ENCODE assay signal across 13 mouse cellular contexts in the genomic region with DNA sequence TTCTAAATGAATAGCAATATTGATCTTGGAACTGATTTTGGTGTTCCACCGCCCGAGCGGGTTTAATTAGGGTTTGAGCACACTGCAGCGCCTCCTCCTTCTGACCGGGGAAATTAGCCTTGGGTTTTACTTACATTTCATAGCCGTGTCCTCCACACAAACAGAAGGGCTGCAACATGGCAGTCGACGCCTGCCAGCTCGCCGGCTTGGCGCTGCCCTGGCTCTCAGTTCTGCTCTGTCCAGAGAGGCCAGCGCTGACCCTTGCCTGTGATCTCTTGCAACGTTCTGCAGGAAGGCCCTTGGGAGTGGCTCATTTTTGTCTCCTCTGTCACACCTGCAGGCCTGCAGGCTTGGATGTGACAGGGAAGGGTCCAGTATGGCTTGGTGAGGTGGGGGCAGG.
DNase-seq lines count a peak whose midpoint lies in the region; ATAC-seq lines count a peak whose summit lies in the region.
"Had no signal": no experiment of that assay in that cellular context is flagged by ENCODE, and none has a peak within 500 bp of the region (broad histone marks: within the 10 kb centered on the region; RNA-seq: fewer than 3 reads in every experiment).

No protein-coding gene starts in this region.

- ATAC-seq in midbrain, embryonic 12.5 days (ENCODE audit: low FRiP score, low read depth): 0 out of 2 replicates have a peak, but pooled peaks have one; percentile 14
- no peak for ATAC-seq in midbrain, embryonic 11.5 days (ENCODE audit: low FRiP score)
- ATAC-seq in midbrain, embryonic 14.5 days (ENCODE audit: low FRiP score, low TSS enrichment): no peak
- ATAC-seq: activated CD4-positive, CD25-positive, alpha-beta regulatory T cell, adult 4 months had no signal

- no peak overlapping the region for H3K4me3 ChIP-seq in midbrain, embryonic 12.5 days
- H3K4me3 ChIP-seq in midbrain, embryonic 11.5 days (ENCODE audit: low read depth, low read length): no peak overlapping the region
- H3K4me3 ChIP-seq in midbrain, embryonic 14.5 days (replicated peaks; ENCODE audit: low read depth, low read length): no peak overlapping the region
- H3K4me3 ChIP-seq: left cerebral cortex, adult 2 months; myocyte had no signal

- peaks cover 21% of the 10 kb centered on the region for H3K4me1 ChIP-seq in midbrain, embryonic 12.5 days
- peaks cover 15% of the 10 kb centered on the region for H3K4me1 ChIP-seq in midbrain, embryonic 11.5 days (ENCODE audit: control insufficient read depth, insufficient read depth, low read length)
- H3K4me1 ChIP-seq in midbrain, embryonic 14.5 days (ENCODE audit: control insufficient read depth, insufficient read depth, low read length): peaks cover 24% of the 10 kb centered on the region

- 64% methylated on average over 13 of the region's 13 CpGs for WGBS in midbrain, embryonic 12.5 days
- WGBS in midbrain, embryonic 11.5 days: 68% methylated on average over 13 of the region's 13 CpGs
- WGBS in midbrain, embryonic 14.5 days: 61% methylated on average over 13 of the region's 13 CpGs

- no peaks in the 10 kb centered on the region for H3K9me3 ChIP-seq in midbrain, embryonic 12.5 days
- no peaks in the 10 kb centered on the region for H3K9me3 ChIP-seq in midbrain, embryonic 11.5 days (ENCODE audit: control insufficient read depth, low read length)
- no peaks in the 10 kb centered on the region for H3K9me3 ChIP-seq in midbrain, embryonic 14.5 days (ENCODE audit: control insufficient read depth, low read length)

- no peak overlapping the region for H3K4me2 ChIP-seq in midbrain, embryonic 12.5 days (replicated peaks)
- no peak overlapping the region for H3K4me2 ChIP-seq in midbrain, embryonic 11.5 days
- no peak overlapping the region for H3K4me2 ChIP-seq in midbrain, embryonic 14.5 days (ENCODE audit: low read length)
- H3K4me2 ChIP-seq: liver, embryonic 11.5 days had no signal

- H3K9ac ChIP-seq in midbrain, embryonic 12.5 days (replicated peaks): no peak overlapping the region
- no peak overlapping the region for H3K9ac ChIP-seq in midbrain, embryonic 11.5 days (ENCODE audit: low read length)
- peak overlapping the region; percentile 21; the same call in 1 of the 2 replicates for H3K9ac ChIP-seq in midbrain, embryonic 14.5 days (replicated peaks; ENCODE audit: low read length)

- peak overlapping the region; percentile 56; the same call in 1 of the 2 replicates for H3K27ac ChIP-seq in midbrain, embryonic 12.5 days (replicated peaks)
- no peak overlapping the region for H3K27ac ChIP-seq in midbrain, embryonic 11.5 days (ENCODE audit: low read depth, low read length)
- peak overlapping the region; percentile 54 for H3K27ac ChIP-seq in midbrain, embryonic 14.5 days (replicated peaks; ENCODE audit: low read depth, low read length)
- H3K27ac ChIP-seq: kidney, postnatal 0 days; left cerebral cortex, adult 2 months had no signal

- no peak for DNase-seq in midbrain, embryonic 11.5 days (ENCODE audit: low spot score, missing footprints)
- peak; percentile 56 to 59 for DNase-seq in cerebellum, adult 18-20 months
- DNase-seq in fat pad, adult 2 months (ENCODE audit: extremely low read depth, low read depth, low spot score): peak; percentile 7
- DNase-seq in midbrain, embryonic 14.5 days: peak; percentile 48
- no peak for DNase-seq in thymus, postnatal 25 days
- no peak for DNase-seq in embryo, embryonic 10 days (ENCODE audit: low spot score)
- DNase-seq in adrenal gland, postnatal 14 days: no peak

- H3K36me3 ChIP-seq in midbrain, embryonic 12.5 days: no peaks in the 10 kb centered on the region
- H3K36me3 ChIP-seq in midbrain, embryonic 11.5 days (ENCODE audit: control insufficient read depth, insufficient read depth, low read length): no peaks in the 10 kb centered on the region
- H3K36me3 ChIP-seq in midbrain, embryonic 14.5 days (ENCODE audit: control insufficient read depth, insufficient read depth, low read length): no peaks in the 10 kb centered on the region

- peaks cover 33% of the 10 kb centered on the region for H3K27me3 ChIP-seq in midbrain, embryonic 12.5 days
- peaks cover 2% of the 10 kb centered on the region; the same call in 1 of the 2 replicates for H3K27me3 ChIP-seq in midbrain, embryonic 11.5 days (ENCODE audit: control insufficient read depth, insufficient read depth, low read length)
- no peaks in the 10 kb centered on the region for H3K27me3 ChIP-seq in midbrain, embryonic 14.5 days (ENCODE audit: control insufficient read depth, insufficient read depth, low read length)

Comparison
In these comparisons a context has a peak if more than half of its experiments do, and no peak if none do; other contexts are left out.
1. DNase-seq: peak in cerebellum, adult 18-20 months (2 of 2), fat pad, adult 2 months (single experiment) and midbrain, embryonic 14.5 days (single experiment); none in midbrain, embryonic 11.5 days (single experiment), thymus, postnatal 25 days (single experiment), embryo, embryonic 10 days (single experiment) and adrenal gland, postnatal 14 days (single experiment).